Mouse (Mus musculus) testis, adult 2 months (tissue): ENCODE results near the gene Ndst2.

Experiments used
- CTCF ChIP-seq: fragments of 200-500 bp; IDR thresholded peaks from 2 replicates; pipeline ENCODE4 v1.5.1; 2012; ENCODE audit warnings: low read depth, mild to moderate bottlenecking, inconsistent platforms, low read length, moderate library complexity; ENCODE audit not compliant: control insufficient read depth, insufficient read depth, insufficient replicate concordance
- POLR2A ChIP-seq: fragments of 200-500 bp; IDR thresholded peaks from 2 replicates; pipeline ENCODE4 v1.6.1; 2012; ENCODE audit warnings: low read depth, mild to moderate bottlenecking, inconsistent platforms, low read length, moderate library complexity; ENCODE audit not compliant: control insufficient read depth

- TF ChIP-seq CTCF (no peak), POLR2A (peak; percentile 96)
Observed at GRCm38 (mm10) chr14:20702741-20703381, 31.5 kb downstream of the Ndst2 start, which contains the start of gene Chchd1.
